Mouse (Mus musculus) erythroblast, embryonic 14.5 days (primary cell): Measurements from ENCODE around the gene Sparc.

Experiments used
- GATA1 ChIP-seq: IDR thresholded peaks from 2 replicates; pipeline ENCODE4 v1.6.1; 2012; ENCODE audit warnings: low read length, inconsistent platforms, mixed read lengths
- TAL1 ChIP-seq: IDR thresholded peaks from 3 replicates; pipeline ENCODE4 v1.6.1; 2012; ENCODE audit warnings: low read length, inconsistent platforms, mixed read lengths

GRCm38 (mm10) chr11:55465177-55465576, 42.2 kb upstream of the Sparc start:
- TF ChIP-seq TAL1 = no peak
- TF ChIP-seq GATA1 = no peak
